Mouse (Mus musculus) spleen, adult 2 months (tissue): Measurements from ENCODE around the gene Eml1. TPM values are rescaled to one million over a fixed set of nuclear protein-coding genes. Genes with fewer than 3 reads are reported as not detected.
A peak's percentile ranks its signal among the peaks of the same experiment; 100 is the strongest.
"Not testable (repeated sequence)": the region's sequence is repeated elsewhere in the genome, so short reads cannot be mapped to it uniquely, and the experiment has no call there.

Experiments used
- DNase-seq, 2 experiments: peaks; one replicate each; pipeline versions ENCODE4 v3.0.0 to v3.0.0-alpha.2; 2012 to 2021; ENCODE audit warnings: low spot score in 2 of 2, low read depth in 1 of 2
- H3K27ac ChIP-seq: fragments of 200-500 bp; 2 replicates; pipeline ENCODE4 v1.5.1; 2012; ENCODE audit warnings: low read length, inconsistent platforms; ENCODE audit not compliant: insufficient read depth
- H3K27me3 ChIP-seq: fragments of 200-500 bp; 2 replicates; pipeline ENCODE4 v1.6.1; 2012; ENCODE audit warnings: mild to moderate bottlenecking, moderate library complexity, low read length, inconsistent platforms; ENCODE audit not compliant: control insufficient read depth, insufficient read depth
- H3K36me3 ChIP-seq: fragments of 200-500 bp; 2 replicates; pipeline ENCODE4 v1.6.1; 2012; ENCODE audit warnings: mild to moderate bottlenecking, low read length, inconsistent platforms; ENCODE audit not compliant: control insufficient read depth, insufficient read depth
- H3K4me1 ChIP-seq: fragments of 200-500 bp; 2 replicates; pipeline ENCODE4 v1.6.1; 2011; ENCODE audit warnings: inconsistent platforms; ENCODE audit not compliant: control insufficient read depth, insufficient read depth, insufficient read length
- H3K4me3 ChIP-seq: fragments of 200-500 bp; 2 replicates; pipeline ENCODE4 v1.5.1; 2011; ENCODE audit warnings: mild to moderate bottlenecking, inconsistent platforms; ENCODE audit not compliant: insufficient read depth, insufficient read length; ENCODE audit errors: extremely low read depth
- CTCF ChIP-seq: fragments of 200-500 bp; IDR thresholded peaks from 2 replicates; pipeline ENCODE4 v1.5.1; 2011; ENCODE audit warnings: mild to moderate bottlenecking, inconsistent platforms; ENCODE audit not compliant: insufficient read depth, insufficient read length, insufficient replicate concordance; ENCODE audit errors: extremely low read depth
- POLR2A ChIP-seq: fragments of 200-500 bp; IDR thresholded peaks from 2 replicates; pipeline ENCODE4 v1.6.1; 2011; ENCODE audit warnings: low read depth, low read length, inconsistent platforms
- WGBS: fragments of 180-500 bp; shearing (Covaris S2); methylation state at CpG from one replicate; pipeline ENCODE4 v1.1.7; 2018; 5-methylcytosine and 5-hydroxymethylcytosine counted together
- polyA plus RNA-seq: library from polyadenylated mRNA; depleted of rRNA; stranded (reverse); fragments of >200 nt; gene quantifications from 2 replicates; pipeline ENCODE4 v1.2.3, GENCODE M21; 2012

The Eml1 gene
- polyA plus RNA-seq, 1 experiment, result 9.3 TPM

DNA sequence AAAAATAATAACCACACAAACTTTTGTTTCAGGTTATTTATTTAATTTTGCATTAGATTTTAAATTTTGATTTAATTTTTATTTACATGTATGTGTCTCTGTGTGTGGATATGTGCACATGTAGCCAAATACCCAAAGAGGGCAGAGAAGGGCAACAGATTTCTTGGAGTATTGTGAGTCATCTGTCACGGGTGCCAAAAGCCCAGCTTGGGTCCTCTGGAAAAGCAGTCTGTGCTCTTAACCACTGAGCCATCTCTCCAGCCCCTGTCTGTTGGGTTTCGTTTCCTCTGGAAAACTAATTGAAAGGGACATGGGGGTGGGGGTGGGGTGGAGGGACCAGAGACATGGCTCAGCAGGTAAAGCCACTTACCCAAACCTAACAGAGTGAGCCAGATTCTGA lies 135.1 kb downstream of the Eml1 start:
- Histone ChIP-seq H3K36me3 (no peaks in the 10 kb centered on the region), H3K27ac (no peak overlapping the region), H3K27me3 (no peaks in the 10 kb centered on the region), H3K4me1 (no peaks in the 10 kb centered on the region; the same call in 1 of the 2 replicates), H3K4me3 (no peak overlapping the region)
- DNase-seq, result no peak
- 76% methylated on average over 2 of the region's 2 CpGs for WGBS
- TF ChIP-seq POLR2A, result no peak

DNA sequence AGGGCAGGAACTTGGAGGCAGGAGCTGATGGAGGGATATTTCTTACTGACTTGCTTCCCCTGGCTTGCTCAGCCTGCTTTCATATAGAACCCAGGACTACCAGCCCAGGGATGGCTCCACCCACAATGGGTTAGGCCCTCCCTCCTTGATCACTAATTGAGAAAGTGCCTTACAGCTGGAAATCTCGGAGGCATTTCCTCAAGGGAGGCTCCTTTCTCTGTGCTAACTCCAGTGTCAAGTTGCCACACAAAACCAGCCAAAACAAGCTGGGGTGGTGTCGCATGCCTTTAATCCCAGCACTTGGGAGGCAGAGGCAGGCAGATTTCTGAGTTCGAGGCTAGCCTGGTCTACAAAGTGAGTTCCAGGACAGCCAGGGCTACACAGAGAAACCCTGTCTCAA lies 136.3 kb downstream of the Eml1 start:
- H3K27ac ChIP-seq, H3K4me3 ChIP-seq, H3K27me3 ChIP-seq, H3K36me3 ChIP-seq, H3K4me1 ChIP-seq, DNase-seq: not testable (repeated sequence)
- 78% methylated on average over 3 of the region's 3 CpGs for WGBS

DNA sequence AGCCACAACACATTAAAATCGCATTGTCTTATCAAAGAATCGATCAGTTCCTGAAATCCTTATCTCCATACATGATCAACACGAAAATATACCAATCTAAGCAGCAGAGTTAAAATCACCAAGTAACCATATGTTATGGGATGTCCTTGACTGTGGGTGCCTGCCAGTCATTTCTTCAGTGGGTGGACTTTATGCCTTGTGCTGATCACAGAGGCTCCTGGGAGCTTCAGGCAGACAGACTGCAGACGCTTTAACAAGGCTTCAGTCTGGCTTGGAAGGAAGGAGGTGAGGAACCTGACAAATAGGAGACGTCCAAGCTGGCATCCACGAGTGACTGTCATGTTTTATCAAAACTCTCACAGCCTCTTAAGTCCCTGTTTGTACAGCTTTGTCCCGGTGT lies 139.8 kb downstream of the Eml1 start:
- Histone ChIP-seq H3K27ac (no peak overlapping the region), H3K27me3 (no peaks in the 10 kb centered on the region), H3K4me3 (no peak overlapping the region), H3K4me1 (no peaks in the 10 kb centered on the region), H3K36me3 (no peaks in the 10 kb centered on the region)
- DNase-seq, result no peak
- 57% methylated on average over 7 of the region's 7 CpGs for WGBS
- TF ChIP-seq POLR2A (no peak), CTCF (no peak)

GRCm38 (mm10) chr12:108511009-108511408 lies 140.3 kb downstream of the Eml1 start:
- TF ChIP-seq POLR2A (no peak), CTCF (no peak)
- H3K36me3 ChIP-seq, result no peaks in the 10 kb centered on the region
- H3K4me1 ChIP-seq, result no peaks in the 10 kb centered on the region
- no peak for DNase-seq
- no peak overlapping the region for H3K4me3 ChIP-seq
- no peaks in the 10 kb centered on the region for H3K27me3 ChIP-seq
- no peak overlapping the region for H3K27ac ChIP-seq
- 2% methylated on average over 3 of the region's 3 CpGs for WGBS

DNA sequence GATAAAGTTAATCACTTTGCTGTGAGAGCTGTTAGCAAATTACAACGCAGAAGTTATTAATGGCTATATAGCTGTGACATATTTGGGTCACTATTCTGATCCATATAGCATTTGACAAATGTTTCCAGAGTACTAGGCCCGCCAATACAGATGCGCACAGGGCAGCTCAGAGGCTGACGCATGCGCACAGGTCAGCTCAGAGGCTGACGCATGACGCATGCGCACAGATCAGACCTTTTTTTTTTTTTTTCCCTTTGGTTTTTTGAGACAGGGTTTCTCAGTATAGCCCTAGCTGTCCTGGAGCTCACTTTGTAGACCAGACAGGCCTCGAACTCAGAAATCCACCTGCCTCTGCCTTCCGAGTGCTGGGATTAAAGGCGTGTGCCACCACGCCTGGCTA lies 144.7 kb downstream of the Eml1 start:
- no peaks in the 10 kb centered on the region for H3K27me3 ChIP-seq
- H3K36me3 ChIP-seq, result no peaks in the 10 kb centered on the region
- DNase-seq, result no peak
- H3K27ac ChIP-seq, result no peak overlapping the region
- no peaks in the 10 kb centered on the region for H3K4me1 ChIP-seq
- H3K4me3 ChIP-seq, result no peak overlapping the region
- TF ChIP-seq CTCF, result no peak
- TF ChIP-seq POLR2A, result no peak
- WGBS, result 94% methylated on average over 12 of the region's 12 CpGs

GRCm38 (mm10) chr12:108519374-108519773 lies 148.6 kb downstream of the Eml1 start:
- Histone ChIP-seq H3K27ac (no peak overlapping the region), H3K36me3 (no peaks in the 10 kb centered on the region), H3K4me3 (no peak overlapping the region), H3K27me3 (no peaks in the 10 kb centered on the region), H3K4me1 (no peaks in the 10 kb centered on the region)
- no peak for DNase-seq
- WGBS, result 43% methylated on average over 8 of the region's 8 CpGs
- TF ChIP-seq CTCF (no peak), POLR2A (no peak)

GRCm38 (mm10) chr12:108529214-108529613 lies 158.5 kb downstream of the Eml1 start:
- peak; percentile 46; the same call in 1 of the 2 replicates for TF ChIP-seq CTCF
- no peak for TF ChIP-seq POLR2A
- peak in 1 of 2 experiments; percentile 21 for DNase-seq
- Histone ChIP-seq H3K4me3 (no peak overlapping the region), H3K27ac (no peak overlapping the region), H3K27me3 (no peaks in the 10 kb centered on the region), H3K4me1 (no peaks in the 10 kb centered on the region), H3K36me3 (no peaks in the 10 kb centered on the region)
- 51% methylated on average over 8 of the region's 8 CpGs for WGBS

DNA sequence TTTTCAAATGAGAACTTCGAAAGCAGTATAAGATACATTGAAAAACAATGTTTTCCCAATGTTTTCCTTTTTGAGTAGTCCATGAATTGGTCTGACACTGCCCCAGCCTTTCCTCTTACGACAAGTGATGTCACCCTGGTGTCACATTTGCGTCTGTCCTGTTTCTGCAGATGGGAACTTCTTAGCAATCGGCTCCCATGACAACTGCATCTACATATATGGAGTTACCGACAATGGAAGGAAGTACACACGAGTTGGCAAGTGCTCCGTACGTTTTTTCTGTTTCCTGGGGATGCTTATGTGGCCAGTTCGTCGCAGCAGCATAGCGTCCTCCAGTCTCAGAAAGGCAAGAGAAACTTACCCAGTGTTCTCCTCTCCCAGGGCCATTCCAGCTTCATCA lies 163.7 kb downstream of the Eml1 start:
- Histone ChIP-seq H3K27ac (no peak overlapping the region), H3K36me3 (no peaks in the 10 kb centered on the region), H3K27me3 (no peaks in the 10 kb centered on the region), H3K4me1 (no peaks in the 10 kb centered on the region), H3K4me3 (no peak overlapping the region)
- no peak for DNase-seq
- TF ChIP-seq POLR2A (no peak), CTCF (no peak)
- 56% methylated on average over 11 of the region's 11 CpGs for WGBS
